Mouse (Mus musculus) cerebellum, adult 11 months (tissue): ENCODE data around the gene Krt18.
"Not testable (repeated sequence)": the region's sequence is repeated elsewhere in the genome, so short reads cannot be mapped to it uniquely, and the experiment has no call there.

Experiments
- DNase-seq: peaks from one replicate; pipeline ENCODE4 v3.0.0; 2022

Gene Krt18

DNA sequence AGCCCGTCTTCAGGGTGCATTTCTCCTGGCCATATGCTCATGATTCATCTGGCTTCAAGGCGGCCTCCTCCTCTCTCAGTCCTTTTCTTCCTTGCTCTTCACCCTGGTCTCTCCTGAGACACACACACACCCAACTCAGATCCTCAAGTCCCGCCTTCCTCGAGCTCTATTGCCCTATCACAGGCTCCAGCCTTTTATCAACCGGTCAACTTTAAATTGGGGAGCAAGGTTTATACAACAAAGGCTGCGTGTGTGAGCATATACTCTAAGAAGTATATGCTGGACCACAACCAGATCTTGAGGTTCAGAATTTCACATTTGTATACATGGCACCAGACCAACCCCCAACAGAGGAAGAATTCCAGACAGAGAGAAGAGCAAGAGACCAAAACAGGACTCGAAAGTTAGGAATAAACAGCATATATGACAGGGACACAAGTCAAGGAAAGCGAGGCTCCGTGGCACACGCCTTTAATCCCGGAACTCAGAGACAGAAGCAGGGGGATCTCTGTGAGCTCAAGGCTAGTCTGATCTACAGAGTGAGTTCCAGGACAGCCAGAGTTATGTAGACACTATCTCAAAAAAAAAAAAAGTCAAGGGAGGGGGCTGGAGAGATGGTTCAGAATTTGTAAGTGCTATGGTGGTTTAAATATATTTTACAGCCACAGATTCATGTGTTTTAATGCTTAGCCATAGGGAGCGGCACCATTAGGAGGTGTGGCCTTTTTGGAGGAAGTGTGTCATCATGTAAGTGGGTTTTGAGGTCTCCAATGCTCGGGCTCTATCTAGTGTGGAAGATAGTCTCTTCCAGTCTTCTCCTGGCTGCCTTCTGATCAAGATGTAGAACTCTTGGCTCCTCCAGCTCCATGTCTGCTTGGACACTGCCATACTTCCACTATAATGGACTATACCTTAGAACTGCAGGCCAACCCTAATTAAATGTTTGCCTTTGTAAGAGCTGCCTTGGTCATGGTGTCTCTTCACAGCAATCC is 42.8 kb downstream of the Krt18 start:
- DNase-seq, result no peak

DNA sequence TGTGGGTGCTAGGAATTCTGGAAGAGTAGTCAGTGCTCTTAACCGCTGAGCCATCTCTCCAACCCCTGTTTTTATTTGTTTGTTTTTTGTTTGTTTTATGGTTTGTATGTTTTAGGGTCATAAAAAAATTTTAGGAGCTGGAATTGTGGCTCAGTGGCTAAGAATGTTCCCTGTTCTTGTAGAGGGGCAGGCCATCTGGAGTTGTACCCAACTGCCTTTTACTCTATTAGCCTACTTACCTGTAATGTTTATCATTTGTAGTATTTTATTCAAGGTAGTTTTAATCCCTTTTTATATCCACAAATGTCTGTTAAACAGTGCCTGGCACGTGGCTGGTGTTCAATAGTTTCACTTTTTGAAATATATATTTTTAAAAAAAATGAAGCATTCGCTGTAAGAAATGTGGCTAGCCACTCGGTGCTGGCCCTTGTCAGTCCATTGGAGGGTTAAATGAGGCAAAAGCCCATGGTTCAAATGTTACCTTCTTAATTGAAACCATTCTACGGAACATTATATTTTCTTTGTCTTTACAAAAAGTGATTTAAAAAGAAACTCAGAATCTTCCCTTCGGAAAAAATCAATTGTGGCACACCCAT is 45.1 kb downstream of the Krt18 start:
- DNase-seq, result no peak

DNA sequence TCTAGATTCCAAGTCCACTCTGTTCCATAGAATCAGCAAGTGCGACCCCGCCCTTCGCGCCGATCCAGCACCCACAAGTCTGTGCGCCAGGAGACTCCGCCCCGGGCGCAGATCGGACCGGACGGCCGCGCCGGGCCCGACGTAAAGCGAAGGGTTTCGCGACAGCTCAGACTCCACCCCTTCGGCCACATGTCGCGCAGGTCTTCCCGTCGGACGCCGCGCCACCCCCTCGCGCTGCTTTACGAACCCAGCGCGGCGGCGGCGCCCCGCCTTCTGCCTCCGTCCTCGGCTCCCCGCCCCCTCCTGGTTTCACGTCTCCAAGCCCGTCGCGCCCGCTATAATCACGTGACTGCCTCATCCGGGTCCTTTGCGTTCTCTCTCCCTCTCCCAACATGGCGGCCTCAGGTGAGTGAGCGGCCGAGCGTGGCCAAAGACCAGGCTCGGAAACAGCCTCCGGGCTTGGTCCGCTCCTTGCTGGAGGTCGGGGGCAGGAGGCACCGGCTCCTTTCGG is 45.6 kb downstream of the Krt18 start, which contains the start of gene Eif4b:
TSS of gene Eif4b (plus strand) at position 215 of the 511 bp plus-strand sequence.
- DNase-seq, result peak; percentile 99

DNA sequence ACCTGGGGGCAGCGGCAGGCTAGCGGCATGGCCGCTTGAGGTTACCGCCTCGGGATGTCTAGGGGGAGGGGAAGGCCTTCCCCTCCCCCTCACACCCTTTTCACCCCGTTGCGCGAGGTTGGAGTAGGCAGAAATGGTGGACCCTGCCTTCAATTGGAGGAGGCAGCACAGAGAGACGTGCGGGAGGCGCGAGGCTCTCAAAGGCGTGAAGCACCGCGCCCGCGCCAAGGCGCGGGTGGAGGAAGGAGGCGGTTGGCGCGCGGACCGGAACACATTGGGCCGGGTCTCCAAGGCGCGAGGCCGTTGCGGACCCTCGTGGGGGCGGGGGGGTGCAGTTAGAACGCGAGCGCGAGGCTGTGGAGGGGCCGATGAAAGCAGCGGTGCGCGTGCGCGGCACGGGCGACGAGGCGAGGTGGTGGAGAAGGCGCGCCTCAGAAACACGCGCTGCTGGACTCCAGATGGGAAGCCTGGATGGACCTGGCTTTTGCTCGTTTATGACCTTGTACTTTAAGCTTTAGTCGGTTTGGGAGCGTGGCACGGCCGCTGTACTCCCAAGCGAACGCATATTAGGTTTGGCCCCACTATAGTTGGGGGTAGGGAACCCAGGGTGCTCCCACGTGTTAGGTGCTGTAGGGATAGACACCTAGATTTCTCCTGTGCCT is 46.2 kb downstream of the Krt18 start:
- DNase-seq, result peak; percentile 66

DNA sequence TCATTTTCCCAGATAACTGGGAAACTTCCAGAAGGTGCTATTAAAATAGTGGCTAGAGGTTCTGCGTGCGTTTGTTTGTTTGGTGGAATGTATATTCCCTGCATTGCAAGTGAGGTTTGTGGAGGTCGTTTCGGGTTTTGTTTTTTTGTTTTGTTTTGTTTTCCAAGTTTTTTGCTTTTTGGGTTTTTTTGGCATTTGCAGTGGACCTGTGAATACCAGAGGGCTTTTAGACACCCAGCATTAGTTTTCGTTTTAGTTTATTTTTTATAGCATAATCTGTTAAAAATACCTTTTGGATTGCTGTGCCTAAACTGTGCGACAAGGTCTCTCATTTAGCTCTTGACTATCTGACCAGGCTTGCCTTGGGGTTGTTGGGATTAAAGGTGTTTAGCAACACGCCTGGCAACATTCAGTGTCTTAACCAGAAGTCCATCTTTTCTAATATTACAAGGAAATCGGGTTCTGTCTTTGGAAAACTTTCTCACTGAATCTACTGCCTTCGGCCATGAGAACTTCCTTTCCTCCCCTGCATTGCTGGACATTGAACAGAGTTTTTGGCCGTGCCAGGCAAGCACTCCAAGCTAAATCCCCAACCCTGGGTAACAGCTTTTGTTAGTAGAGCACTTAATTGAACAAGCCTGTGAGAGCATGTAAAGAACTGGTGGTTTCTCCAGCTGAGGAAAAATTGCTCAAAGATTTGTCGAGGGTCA is 47.1 kb downstream of the Krt18 start:
- DNase-seq, result no peak

DNA sequence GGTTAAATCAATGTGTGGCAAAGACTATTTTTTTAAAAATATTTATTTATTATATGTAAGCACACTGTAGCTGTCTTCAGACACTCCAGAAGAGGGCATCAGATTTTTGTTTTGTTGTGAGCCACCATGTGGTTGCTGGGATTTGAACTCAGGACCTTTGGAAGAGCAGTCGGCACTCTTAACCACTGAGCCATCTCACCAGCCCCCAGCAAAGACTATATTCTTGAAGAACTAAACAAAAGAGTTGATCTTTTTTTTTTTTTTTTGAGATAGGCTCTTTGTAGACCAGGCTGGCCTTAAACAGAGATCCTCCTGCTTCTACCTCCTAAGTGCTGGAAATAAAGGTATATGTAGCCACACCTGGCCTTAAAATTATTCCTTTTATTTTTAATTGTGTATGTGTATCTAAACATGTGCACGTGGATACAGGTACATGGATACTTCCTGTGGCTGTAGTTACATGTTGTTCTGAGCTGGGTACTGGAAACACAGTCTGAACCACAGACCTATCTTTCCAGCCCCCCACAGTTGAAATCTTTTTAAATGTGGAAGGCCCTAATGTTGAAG is 49.2 kb downstream of the Krt18 start:
- DNase-seq, result no peak

DNA sequence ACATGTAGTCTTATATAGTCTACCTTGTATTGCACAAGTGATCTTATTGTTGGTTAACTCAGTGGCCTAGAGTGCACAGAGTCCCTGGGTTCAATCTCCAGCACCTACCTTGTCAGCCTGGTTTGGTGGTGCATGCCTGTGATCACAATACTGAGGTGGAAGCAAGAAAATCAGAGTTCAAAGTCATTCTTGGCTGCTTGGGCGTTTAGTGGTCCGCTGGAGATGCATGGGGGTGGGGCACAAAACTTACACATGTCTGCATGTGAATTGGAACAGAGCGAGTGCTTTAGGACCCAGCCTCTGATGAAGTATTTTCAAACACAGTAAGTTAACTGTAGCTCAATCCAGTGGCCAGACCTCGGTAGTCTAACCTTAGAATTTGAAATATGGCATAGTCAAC is 51.2 kb downstream of the Krt18 start:
- DNase-seq, result no peak

DNA sequence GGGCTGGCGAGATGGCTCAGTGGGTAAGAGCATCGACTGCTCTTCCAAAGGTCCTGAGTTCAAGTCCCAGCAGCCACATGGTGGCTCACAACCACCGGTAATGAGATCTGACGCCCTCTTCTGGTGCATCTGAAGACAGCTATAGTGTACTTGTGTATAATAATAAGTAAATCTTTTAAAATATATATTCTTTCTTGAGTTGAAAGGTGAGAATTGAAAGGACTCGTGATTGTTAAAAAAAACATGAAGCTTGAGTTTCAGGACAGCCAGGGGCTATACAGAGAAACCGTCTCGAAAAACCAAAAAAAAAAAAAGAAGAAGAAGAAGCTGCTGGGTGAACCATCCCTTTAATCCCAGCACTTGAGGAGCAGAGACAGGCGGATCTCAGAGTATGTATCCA is 51.9 kb downstream of the Krt18 start:
- DNase-seq, result not testable (repeated sequence)

DNA sequence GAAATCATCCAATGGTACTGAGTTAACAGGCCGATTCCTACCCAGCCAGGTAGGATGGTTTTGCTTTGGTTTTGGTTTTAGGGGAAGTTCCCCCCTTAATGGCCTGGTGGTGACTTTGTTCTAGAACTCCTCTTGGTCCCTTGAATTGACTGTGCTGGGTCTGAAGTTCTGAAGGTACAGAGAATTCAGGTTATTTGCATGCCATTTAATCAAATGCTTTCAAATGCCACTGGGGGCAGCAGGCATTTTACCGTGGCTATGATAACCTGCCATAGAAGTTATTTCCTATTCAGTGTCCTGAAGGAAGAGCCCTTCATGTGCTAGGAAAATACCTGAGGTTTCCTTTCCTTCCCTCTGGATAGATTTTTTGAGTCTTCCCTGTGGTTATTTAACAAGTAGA is 52.4 kb downstream of the Krt18 start:
- no peak for DNase-seq
